Mouse (Mus musculus) lung, adult 2 months (tissue): ENCODE results near the gene Cap1.

ENCODE experiments used
- CTCF ChIP-seq: fragments of 200-500 bp; IDR thresholded peaks from 2 replicates; pipeline ENCODE4 v1.5.1; 2011; ENCODE audit warnings: mild to moderate bottlenecking, low read length, control low read depth; ENCODE audit not compliant: insufficient read depth
- POLR2A ChIP-seq: fragments of 200-500 bp; IDR thresholded peaks from 2 replicates; pipeline ENCODE4 v1.6.1; 2011; ENCODE audit warnings: low read depth, mild to moderate bottlenecking, control low read depth, low read length, borderline replicate concordance; ENCODE audit errors: extremely low read depth

GRCm38 (mm10) chr4:122857909-122858308 is 27.9 kb downstream of the Cap1 start:
- no peak for TF ChIP-seq CTCF
- no peak for TF ChIP-seq POLR2A
